Mouse (Mus musculus) layer of hippocampus, adult 9-10 months (tissue): ENCODE data around the gene Prrt4.
"Not testable (repeated sequence)": the region's sequence is repeated elsewhere in the genome, so short reads cannot be mapped to it uniquely, and the experiment has no call there.

Experiments used
- DNase-seq: peaks from one replicate; pipeline ENCODE4 v3.0.0; 2022; ENCODE audit warnings: low spot score

The Prrt4 gene

DNA sequence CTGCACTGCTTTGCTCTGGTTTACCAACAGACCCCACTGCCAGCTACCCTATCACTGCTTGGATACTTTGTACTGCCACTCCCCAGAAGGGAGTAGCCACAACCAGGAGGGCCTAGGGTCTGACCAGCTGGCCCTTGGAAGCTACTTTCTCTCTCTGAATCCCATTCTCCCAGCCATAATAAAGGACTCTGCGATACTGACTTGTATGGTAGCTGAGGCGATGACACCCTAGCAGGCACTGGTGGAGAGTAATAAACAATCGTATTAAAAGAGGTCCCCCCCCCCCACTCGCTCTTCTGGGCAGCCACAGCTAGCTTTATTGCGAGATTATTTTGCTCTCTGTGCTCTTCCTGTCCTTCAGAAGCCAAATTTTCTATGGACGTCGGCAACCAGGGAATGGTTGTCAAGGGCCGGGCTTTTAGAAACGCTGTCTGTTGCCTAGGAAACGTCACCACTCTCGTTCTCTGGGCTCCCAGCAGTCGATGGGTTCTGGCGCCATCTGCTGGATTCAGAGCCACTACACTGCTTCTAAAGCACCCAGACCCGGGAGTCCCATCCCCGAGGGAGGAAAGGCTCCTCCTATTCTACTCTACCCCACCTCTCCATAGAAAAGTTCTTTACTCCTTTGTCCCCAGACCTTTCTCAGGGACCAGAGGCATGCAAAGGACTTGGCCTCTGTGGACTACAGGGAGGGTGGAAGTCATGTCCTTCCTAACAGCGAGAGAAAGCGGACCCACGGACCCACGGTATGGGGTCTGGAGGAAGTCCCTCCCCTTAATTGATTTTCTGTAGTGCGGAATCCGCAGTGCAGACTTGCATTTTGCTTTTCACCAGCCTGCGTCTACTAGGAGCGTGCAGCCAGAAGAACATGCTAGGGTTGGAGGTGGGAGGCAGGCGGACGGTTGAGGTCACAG lies 19.2 kb upstream of the Prrt4 start:
- peak; percentile 85 for DNase-seq

DNA sequence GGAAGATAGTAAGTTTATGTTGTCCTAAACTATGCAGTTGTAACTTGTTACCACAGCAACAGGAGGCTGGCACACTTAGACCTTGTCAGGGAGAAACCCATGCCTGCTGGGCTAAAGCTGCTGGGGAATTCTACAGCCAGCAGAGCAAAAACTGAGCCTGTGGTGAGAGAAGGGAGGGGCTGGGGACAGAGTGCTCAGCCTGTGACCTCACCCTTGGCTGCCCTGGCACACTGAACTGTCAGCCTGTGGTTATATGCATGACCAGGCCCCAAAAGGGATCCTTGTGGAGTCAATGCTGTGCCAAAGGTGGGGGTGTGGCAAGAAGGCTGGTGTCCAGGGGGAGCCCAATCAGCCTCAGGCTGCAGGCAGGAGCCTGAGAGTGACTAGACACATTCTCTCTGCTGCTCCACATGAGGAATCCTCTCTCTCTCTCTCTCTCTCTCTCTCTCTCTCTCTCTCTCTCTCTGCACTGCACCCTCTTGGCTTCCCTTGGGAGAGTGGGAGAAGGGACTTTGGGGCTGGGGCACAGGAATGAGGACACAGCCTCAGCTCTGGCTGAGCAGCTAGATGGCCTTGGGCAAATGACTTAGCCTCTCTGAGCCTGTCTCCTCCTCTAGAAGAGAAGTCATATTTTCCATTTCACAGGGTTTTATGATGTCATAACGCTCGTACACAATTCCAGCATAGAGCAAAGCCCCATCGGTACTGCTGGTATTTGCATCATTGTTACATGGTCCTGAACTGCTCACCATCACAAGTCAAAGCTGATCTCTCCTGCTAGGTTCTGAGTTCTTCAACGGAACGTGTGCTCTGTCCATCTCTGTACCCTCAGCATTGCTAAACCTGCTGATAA lies 16.7 kb upstream of the Prrt4 start:
- no peak for DNase-seq

DNA sequence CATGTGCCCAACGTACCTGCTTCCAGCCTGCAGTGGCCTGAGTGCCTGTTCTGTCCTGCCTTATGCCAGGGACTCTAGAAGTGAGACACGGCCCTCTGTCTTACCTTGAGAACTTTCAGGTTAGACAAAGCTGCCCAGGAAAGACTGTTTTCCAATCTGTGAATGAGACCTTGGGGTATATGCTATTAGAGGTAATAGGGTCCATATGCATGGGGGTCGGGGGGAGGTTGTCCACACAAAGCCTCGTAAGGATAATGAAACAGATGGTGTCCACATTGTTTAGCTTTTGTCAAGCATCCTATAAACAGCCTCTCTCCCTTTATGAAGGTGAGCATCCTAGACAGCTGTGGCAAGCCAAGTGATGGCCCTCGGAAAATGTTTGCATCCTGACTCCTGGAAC lies 15.8 kb upstream of the Prrt4 start:
- DNase-seq = no peak

DNA sequence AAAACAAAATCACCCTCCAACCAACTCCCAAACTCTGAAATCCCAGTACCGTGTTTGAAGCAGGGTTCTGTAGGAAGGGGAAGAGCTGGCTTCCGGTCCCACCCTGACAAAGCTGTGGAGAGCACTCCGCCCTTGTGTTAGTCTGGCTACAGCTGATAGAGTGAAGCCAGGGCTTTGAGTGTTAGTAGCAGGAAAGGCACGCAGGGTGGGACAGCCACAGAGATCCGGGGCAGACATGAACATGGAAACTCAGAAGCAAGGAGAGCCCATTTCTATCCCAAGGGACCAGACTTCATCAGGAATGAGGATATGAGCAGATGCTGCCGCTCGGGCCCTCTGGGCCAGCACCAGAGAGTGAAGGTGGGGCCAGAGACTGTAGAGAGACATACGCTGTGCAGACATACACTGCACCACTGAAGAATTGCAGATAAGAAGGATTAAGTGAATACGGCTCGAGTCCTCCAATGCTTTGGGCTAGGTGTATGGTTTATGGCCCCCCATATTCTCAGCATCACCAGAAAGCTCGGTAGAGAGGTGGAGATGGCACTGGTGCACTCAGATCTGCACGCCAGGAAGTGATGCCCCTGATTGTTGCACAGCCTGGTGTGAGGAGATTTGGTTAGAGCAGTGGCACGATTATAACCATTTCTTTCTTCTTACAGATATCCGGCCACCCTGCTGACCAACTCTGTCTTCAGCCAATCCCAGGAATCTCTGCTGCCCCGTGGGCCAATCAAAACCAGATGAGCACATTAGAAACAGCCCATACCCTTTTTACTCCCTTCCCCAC lies 14.8 kb upstream of the Prrt4 start:
- no peak for DNase-seq

DNA sequence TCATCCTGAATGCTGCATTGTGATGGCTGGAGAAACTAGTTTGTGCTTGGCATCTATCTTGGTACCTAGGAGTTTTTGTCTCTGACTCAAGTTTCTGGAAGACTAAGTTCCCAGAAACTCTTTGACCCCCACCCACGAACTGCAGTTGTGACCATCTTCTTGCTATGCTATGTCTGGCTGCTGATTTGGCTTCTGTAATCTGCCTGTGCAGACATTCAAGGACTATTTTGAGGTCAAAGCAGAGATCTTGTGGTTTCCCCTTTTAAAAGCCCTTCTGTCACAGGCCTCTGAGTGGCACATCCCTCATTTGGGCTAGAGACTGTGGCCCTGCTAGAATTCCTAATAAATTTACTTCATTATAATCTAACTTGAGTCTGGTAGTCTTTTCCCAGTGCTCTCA lies 8.6 kb upstream of the Prrt4 start:
- no peak for DNase-seq

DNA sequence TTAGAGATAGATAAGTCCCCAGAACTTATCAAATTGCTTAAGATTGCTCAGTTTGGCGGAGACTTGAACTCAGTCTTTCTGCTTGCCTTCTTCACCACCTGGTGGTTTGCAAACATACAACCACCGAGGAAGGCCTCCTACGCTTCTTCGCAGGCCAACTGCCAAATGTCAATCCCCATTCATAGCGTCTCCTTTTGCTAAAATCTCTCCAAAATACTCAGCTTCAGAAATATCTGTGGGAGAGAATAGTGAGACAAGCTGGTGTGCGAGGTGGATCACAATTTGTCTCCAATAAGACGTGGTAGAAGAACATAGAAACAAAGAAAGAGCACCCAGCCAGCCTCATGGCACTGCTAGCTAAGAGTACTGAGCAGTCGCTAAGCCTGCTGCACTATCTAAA lies 459 bp upstream of the Prrt4 start:
- peak; percentile 44 for DNase-seq

DNA sequence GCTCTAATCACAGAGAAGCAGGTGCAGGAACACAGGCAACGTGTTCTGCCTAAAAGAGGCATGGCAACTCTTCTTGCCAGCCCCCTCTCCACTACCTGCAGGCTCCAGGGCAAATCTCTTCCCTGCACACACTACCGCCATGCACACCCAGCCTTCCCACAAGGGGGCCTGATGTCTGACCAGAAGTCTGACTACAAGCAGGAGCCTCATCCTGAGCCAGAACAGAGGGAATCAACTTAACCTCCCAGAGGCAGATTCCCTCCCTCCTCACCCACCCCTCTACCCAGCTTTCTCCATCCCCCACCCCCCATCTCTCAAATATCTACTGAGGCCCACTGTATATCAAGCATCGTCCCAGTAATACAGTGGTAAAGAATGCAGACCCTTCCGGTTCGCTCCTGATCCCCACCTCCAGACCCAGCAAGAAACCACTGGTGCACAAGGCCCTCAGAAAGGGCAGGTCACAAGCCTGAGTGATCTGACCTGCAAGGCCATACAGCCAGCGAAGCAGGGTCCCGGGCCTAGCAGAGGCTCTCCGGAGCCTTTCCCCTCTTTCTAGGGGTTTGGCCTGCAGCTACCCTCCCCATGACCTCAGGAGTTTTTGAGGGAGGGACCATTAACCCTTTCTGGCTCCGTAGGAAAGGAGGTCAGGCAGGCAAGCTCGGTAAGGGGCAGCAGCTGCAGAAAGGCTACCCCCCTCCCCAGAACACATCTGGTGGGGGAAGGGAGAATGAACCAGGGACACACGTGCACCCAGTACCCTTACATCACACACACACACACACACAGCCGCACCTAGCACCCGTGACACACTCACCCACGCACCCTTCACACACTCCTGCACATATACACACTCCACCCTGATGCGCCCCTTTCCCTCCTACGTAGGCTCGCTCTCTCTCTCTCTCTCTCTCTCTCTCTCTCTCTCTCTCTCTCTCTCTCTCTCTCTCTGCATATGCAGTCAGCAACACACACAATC lies 1.2 kb downstream of the Prrt4 start:
- no peak for DNase-seq

DNA sequence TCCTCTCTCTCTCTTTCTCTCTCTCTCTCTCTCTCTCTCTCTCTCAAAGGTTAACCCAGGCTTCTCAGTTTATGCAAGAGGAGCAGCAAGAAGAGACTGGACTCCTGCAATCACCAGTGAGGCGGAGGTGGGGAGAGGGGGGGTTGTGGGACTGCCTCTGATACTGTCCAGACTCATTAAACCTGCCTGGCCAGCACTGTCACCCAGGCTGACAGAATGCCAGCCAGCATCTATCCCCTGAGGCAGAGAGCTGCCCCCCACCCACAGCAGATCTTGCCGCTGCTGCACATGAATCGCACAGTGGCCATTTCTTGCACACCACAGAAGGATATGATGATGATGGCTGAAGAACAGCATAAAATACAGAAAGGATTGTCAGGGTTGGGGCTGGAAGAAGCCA lies 4.3 kb downstream of the Prrt4 start:
- DNase-seq = no peak

DNA sequence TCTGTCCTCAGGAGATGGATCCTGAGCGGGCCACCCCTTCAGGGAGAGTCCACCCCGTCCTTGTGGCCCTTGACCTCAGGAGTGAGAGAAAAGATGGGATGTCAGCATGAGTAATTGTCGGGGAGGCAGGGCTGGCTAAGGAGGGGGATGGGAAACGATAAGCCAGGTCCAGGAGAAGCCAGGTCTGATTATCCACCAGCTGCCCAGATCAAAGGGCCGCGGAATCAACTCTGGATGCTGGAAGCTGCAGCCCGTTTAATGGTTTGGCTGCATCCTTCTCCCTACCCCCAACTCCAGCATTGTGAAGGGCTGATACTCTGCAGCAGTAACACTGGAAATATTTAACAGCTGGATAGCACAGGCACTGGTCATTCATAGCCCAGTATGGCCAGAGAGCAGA lies 5.0 kb downstream of the Prrt4 start:
- DNase-seq = no peak

DNA sequence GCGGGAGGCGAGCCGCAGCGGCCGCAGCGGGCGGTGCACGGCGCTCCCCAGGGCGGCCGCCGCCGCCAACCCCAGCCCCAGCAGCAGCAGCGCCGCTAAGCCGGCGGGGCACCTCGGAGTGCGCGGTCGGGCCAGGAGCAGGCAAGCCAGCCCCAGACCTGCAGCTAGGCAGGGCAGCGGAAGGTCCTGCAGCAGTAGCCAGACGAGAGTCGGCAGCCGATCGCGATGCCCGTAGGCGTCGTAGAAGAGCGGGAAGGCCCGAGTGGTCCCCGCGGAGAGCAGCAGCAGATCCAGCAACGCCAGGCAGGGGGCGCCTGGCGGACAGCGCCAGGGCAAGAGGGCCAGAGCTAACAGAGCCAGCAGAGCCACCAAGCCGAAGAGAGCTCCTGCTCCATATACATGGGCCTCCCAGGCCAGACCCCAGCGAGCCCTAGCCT lies 8.4 kb downstream of the Prrt4 start:
- peak; percentile 45 for DNase-seq

DNA sequence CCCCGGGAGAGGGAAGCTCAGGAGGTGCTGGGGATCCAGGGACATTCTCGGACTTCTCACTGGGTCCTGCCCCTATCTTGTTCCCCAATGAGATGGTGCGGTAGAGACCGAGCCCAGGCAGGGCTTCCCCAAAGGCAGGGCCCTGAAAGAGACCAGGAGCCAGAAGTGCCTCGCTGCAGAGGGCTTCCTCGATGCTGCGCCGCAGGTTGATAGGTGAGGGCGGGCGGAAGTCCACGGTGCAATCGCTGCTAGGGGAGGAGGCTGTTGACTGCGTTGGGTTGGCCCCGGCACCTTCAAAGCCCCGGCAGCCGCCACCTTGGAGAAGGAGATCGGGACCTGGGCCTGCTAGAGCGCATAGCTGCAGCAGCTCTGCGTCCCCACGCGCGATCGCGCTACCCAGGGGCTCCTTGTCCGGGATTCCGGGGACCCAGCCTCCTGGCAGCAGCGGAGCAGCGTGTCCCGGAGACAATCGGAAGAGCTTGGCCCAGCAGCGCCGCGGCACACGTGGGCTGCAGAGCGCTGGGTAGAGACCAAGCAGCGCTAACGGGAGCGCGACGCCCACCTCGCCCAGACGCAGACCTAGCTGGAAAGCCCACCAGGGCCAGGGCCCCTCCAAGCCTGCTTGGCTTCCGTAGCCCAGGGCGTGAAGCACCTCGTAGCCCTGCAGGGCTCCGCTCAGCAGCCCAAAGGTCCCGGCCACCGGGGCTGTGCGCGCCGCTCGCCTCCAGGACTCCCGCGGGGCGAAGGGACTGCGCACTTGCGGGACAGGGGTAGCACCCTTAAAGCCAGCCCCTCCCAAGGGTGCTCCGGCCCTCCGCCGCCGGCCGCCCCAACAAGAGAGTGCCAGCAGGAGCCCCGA lies 9.1 kb downstream of the Prrt4 start:
- DNase-seq = no peak

DNA sequence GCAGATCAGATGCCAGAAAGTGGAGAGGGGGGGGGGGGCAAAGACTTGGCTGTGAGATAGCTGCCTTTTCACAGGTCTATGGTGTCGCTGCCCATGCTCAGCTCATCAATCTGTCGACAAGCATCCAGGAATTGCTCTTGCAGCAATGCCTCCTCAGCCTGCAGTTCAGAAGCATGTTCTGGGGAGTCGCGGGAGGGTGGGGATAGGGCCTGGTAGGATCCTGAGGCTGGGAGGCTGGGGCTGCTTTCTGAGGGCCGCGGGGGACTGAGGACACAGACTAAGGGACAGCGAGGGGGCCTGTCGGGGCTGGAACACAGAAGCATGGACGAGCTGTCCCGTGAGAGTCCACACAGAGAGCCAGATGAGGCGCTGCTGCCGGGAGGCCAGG lies 9.7 kb downstream of the Prrt4 start:
- no peak for DNase-seq

DNA sequence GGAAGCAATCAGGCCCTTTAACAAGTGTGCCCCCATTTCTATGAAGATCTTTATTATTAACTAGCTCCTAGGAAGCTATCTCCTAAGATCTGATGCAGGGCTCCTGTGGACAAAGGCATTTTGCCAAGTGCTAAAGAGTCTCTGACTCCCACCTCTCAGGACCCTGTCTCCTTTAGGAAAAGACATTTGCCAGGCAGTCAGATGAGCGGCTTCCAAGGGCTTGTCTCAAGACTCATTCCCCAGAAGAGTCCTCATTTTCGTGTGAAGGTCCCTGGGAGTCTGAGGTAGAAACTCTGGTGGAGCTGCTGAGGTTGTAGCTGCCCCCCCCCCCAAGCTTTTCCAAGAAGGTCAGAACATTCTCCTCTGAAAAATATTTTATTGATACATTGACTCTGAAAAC lies 10.5 kb downstream of the Prrt4 start:
- no peak for DNase-seq

DNA sequence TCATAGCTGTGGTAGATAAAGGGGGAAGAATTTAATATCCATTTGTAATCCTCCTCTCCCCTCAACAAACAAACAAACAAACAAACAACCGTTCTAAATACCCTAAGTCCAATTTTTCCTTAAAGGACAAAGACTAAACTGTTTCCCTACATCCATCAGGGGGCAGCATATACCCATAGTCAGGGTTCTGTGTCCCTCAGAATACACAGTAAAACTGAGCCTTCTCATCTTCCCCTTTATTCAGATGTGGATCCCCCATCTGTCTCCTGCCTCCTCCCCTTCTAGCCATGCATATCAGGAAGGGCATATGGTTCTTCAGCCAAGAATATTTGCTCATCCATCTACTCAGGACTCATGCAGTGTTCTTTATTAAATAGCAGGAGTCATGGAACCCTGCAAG lies 13.2 kb downstream of the Prrt4 start:
- no peak for DNase-seq

DNA sequence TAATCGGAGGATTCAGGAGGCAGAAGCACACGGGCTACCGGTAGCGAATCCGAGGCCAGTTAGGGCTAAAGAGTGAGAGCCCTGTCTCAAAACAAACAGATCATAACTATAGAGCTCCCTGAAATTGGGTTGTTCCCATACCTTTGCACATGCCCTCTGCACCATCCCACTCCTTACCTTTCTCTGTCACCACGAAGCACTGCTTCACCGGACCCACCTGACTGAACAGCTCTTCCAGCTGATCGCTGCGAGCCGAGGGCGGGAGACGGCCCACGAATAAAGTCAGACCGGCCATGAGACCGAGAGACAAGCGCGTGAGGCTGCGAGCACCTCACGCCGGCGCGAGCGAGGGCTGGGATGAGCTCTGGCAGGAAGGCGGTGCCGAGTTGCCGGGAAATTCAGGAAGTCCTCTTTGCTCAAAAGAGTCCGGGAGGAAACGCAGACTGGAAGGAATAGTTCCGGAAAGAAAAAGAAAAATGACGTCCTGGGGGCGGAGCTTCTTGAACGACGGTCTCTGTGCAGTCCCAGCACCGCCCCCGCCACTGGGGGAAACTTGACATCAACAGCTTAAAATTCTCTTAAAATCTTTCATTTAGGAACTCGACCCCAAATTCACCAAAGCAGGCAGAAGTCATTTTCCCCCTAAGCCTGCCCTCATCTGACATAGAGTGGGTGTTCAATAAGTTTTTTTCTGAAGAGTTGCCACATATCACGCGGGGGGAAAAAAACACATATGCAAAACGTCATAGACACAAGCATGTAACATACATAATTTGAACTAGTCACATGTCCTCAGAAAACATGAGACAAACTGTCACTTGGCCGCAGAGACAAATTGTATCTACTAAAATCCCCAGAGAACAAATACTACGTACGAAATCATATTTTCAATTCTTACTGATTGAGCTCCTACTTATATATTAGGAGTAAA lies 14.8 kb downstream of the Prrt4 start, which contains the start of gene Rbm28:
Gene Rbm28 (minus strand): TSS at position 693 of the 931 bp plus-strand sequence.
- DNase-seq = peak; percentile 76

DNA sequence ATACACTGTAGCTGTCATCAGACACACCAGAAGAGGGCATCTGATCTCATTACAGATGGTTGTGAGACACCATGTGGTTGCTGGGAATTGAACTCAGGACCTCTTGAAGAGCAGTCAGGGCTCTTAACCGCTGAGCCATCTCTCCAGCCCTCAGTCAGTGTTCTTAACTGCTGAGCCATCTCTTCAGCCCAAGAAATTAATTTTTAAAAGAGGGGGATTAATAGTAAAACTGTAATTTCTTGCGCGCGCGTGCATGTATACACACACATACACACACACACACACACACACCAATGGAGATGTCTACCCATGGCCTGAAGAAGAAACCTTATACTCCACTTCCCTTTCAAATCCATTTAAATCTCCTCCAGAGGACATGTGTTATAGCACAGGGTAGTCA lies 18.1 kb downstream of the Prrt4 start:
- DNase-seq = not testable (repeated sequence)

DNA sequence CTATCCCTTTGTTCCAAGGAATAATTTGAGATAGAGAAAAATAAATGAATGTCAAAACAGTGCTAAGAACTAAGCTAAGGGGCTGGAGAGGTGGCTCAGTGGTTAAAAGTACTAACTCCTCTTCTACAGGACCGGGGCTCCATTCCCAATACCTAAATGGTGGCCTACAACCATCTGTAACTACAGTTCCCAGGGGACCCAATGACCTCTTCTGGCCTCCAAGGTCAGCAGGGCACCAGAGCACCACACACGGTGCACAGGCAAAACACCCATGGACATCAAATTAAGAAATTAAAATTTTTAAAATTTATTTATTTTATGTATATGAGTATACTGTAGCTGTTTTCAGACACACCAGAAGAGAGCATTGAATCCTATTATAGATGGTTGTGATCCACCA lies 18.6 kb downstream of the Prrt4 start:
- DNase-seq = no peak

DNA sequence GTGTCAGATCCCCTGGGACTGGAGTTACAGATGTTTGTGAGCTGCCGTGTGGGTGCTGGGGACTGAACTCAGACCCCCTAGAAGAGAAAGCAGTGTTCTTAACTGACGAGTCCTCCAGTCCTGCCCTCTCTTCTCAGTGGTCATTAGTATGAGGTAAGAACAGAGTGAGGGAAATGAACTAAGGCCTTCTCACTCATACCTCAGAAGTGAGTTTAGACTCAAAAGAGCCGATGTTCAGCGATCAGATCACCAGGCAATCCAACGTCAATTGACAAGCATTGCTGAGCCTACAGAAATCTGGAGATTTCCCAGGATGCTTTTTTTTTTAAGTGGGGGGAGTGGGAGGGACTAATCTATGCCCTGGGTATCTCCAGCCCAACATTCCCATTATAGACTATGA lies 23.1 kb downstream of the Prrt4 start:
- no peak for DNase-seq

DNA sequence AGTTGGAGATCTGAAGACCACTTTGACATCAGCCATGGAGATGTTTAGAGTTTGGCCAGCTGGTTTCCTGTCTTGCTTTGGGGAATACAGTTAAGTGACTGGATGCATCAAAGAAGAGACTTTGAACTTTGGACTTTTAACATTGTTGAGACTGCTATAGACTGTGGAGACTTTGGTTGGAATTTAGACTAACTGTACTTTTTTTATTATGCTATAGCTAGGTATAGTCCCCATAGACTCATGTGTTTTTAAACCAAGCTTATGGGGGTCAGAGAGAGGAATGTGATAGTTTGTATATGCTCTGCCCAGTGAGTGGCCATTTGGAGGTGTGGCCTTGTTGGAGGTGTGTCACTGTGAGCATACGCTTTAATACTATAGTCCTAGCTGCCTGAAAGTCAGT lies 29.4 kb downstream of the Prrt4 start:
- DNase-seq = no peak
